Mouse (Mus musculus) heart, adult 2 months (tissue): Measurements from ENCODE around the gene Ska3. TPM values are rescaled to one million over a fixed set of nuclear protein-coding genes. Genes with fewer than 3 reads are reported as not detected.
"Not testable (repeated sequence)": the region's sequence is repeated elsewhere in the genome, so short reads cannot be mapped to it uniquely, and the experiment has no call there.

ENCODE experiments used
- DNase-seq, 2 experiments: peaks; one replicate each; pipeline ENCODE4 v3.0.0; 2021
- H3K27ac ChIP-seq: fragments of 200-600 bp; 2 replicates; pipeline ENCODE4 v1.8.1; 2022
- H3K27me3 ChIP-seq: fragments of 200-500 bp; 2 replicates; pipeline ENCODE4 v1.6.1; 2012; ENCODE audit warnings: mild to moderate bottlenecking, low read length, inconsistent platforms, mixed read lengths; ENCODE audit not compliant: control insufficient read depth, insufficient read depth
- H3K36me3 ChIP-seq: fragments of 200-500 bp; 2 replicates; pipeline ENCODE4 v1.6.1; 2012; ENCODE audit warnings: low read length, inconsistent platforms; ENCODE audit not compliant: control insufficient read depth, insufficient read depth
- H3K4me1 ChIP-seq: fragments of 200-500 bp; 2 replicates; pipeline ENCODE4 v1.6.1; 2011; ENCODE audit warnings: low read length; ENCODE audit not compliant: control insufficient read depth, insufficient read depth
- H3K4me3 ChIP-seq: fragments of 200-600 bp; 2 replicates; pipeline ENCODE4 v1.8.1; 2022
- H3K79me2 ChIP-seq: fragments of 200-500 bp; replicated peaks from 2 replicates; pipeline ENCODE4 v1.6.1; 2012; ENCODE audit warnings: mild to moderate bottlenecking, inconsistent platforms, low read length, moderate library complexity, mixed read lengths; ENCODE audit not compliant: control insufficient read depth, insufficient read depth
- H3K9ac ChIP-seq: fragments of 200-500 bp; 2 replicates; pipeline ENCODE4 v1.6.1; 2012; ENCODE audit warnings: low read depth, mild to moderate bottlenecking, control low read depth, inconsistent platforms, low read length, mixed read lengths
- CTCF ChIP-seq: fragments of 200-600 bp; IDR thresholded peaks from 2 replicates; pipeline ENCODE4 v1.8.1; 2022; ENCODE audit warnings: antibody characterized with exemption, mild to moderate bottlenecking, moderate library complexity
- EP300 ChIP-seq: fragments of 200-500 bp; IDR thresholded peaks from 2 replicates; pipeline ENCODE4 v1.6.1; 2011; ENCODE audit warnings: low read depth, low read length, control low read depth; ENCODE audit not compliant: insufficient read depth
- POLR2A ChIP-seq: fragments of 200-500 bp; IDR thresholded peaks from 2 replicates; pipeline ENCODE4 v1.6.1; 2011; ENCODE audit warnings: mild to moderate bottlenecking, low read depth, low read length, control low read depth; ENCODE audit not compliant: insufficient read depth
- WGBS: fragments of 180-500 bp; shearing (Covaris S2); methylation state at CpG from one replicate; pipeline ENCODE4 v1.1.7; 2018; 5-methylcytosine and 5-hydroxymethylcytosine counted together
- intact Hi-C: fragments of 180-260 bp; cut with DNase I; formaldehyde crosslinking; loops from one replicate; pipeline ENCODE4 v1.15.1; 2025
- polyA plus RNA-seq: library from polyadenylated mRNA; depleted of rRNA; stranded (reverse); fragments of >200 nt; gene quantifications from 2 replicates; pipeline ENCODE4 v1.2.3, GENCODE M21; 2012
- total RNA-seq, 2 experiments: library from RNA; stranded (reverse); gene quantifications; 2 replicates each; pipeline ENCODE4 v1.2.3; 2021

Ska3 gene
- total and polyA plus RNA-seq, 3 experiments = 0.16 to 0.52 (median 0.23) TPM

GRCm38 (mm10) chr14:57859520-57859919, 33.5 kb upstream of the Ska3 start:
- intact Hi-C loops = no loop called here
- no peak for DNase-seq
- H3K79me2 ChIP-seq = no peaks in the 10 kb centered on the region
- no peaks in the 10 kb centered on the region for H3K27me3 ChIP-seq
- no peak overlapping the region for H3K9ac ChIP-seq
- no peak overlapping the region for H3K4me3 ChIP-seq
- no peak overlapping the region for H3K27ac ChIP-seq
- TF ChIP-seq CTCF (no peak), POLR2A (no peak), EP300 (no peak)
- peaks cover 14% of the 10 kb centered on the region for H3K36me3 ChIP-seq
- peaks cover 5% of the 10 kb centered on the region for H3K4me1 ChIP-seq

GRCm38 (mm10) chr14:57858601-57859000, 32.6 kb upstream of the Ska3 start:
- Histone ChIP-seq H3K9ac (no peak overlapping the region), H3K27ac (no peak overlapping the region), H3K27me3 (no peaks in the 10 kb centered on the region), H3K4me3 (no peak overlapping the region), H3K4me1 (peaks cover 3% of the 10 kb centered on the region), H3K79me2 (no peaks in the 10 kb centered on the region), H3K36me3 (peaks cover 9% of the 10 kb centered on the region)
- WGBS = 93% methylated on average over 2 of the region's 2 CpGs
- intact Hi-C loops = no loop called here
- no peak for TF ChIP-seq EP300
- no peak for TF ChIP-seq CTCF
- no peak for TF ChIP-seq POLR2A
- no peak for DNase-seq

- H3K9ac ChIP-seq, H3K27ac ChIP-seq, intact Hi-C loops, H3K4me1 ChIP-seq, H3K27me3 ChIP-seq, H3K36me3 ChIP-seq, H3K4me3 ChIP-seq, DNase-seq, H3K79me2 ChIP-seq: not testable (repeated sequence)
- peak; percentile 52 for TF ChIP-seq CTCF
Observed at GRCm38 (mm10) chr14:57856037-57856436, 30.1 kb upstream of the Ska3 start.

- Histone ChIP-seq H3K27me3 (no peaks in the 10 kb centered on the region), H3K36me3 (no peaks in the 10 kb centered on the region), H3K4me1 (no peaks in the 10 kb centered on the region), H3K79me2 (no peaks in the 10 kb centered on the region), H3K4me3 (no peak overlapping the region), H3K27ac (no peak overlapping the region), H3K9ac (no peak overlapping the region)
- TF ChIP-seq EP300 (no peak), CTCF (no peak), POLR2A (no peak)
- DNase-seq = no peak
- 92% methylated on average over 2 of the region's 2 CpGs for WGBS
- intact Hi-C loops = no loop called here
Observed at GRCm38 (mm10) chr14:57852961-57853360, 27.0 kb upstream of the Ska3 start.

- 88% methylated on average over 3 of the region's 3 CpGs for WGBS
- no peaks in the 10 kb centered on the region for H3K27me3 ChIP-seq
- no peak overlapping the region for H3K9ac ChIP-seq
- intact Hi-C loops = no loop called here
- H3K4me1 ChIP-seq = no peaks in the 10 kb centered on the region
- H3K36me3 ChIP-seq = no peaks in the 10 kb centered on the region
- H3K79me2 ChIP-seq = no peaks in the 10 kb centered on the region
- no peak overlapping the region for H3K27ac ChIP-seq
- TF ChIP-seq EP300 = no peak
- no peak for TF ChIP-seq POLR2A
- TF ChIP-seq CTCF = no peak
- no peak overlapping the region for H3K4me3 ChIP-seq
- DNase-seq = no peak
Observed at GRCm38 (mm10) chr14:57850330-57850729, 24.3 kb upstream of the Ska3 start.

GRCm38 (mm10) chr14:57848646-57849045, 22.7 kb upstream of the Ska3 start:
- intact Hi-C loops = no loop called here
- no peak for DNase-seq
- H3K9ac ChIP-seq = no peak overlapping the region
- TF ChIP-seq POLR2A (no peak), EP300 (no peak), CTCF (no peak)
- H3K27ac ChIP-seq = no peak overlapping the region
- no peaks in the 10 kb centered on the region for H3K4me1 ChIP-seq
- H3K4me3 ChIP-seq = no peak overlapping the region
- H3K27me3 ChIP-seq = no peaks in the 10 kb centered on the region
- 97% methylated on average over 2 of the region's 2 CpGs for WGBS
- no peaks in the 10 kb centered on the region for H3K79me2 ChIP-seq
- H3K36me3 ChIP-seq = no peaks in the 10 kb centered on the region

- H3K4me1 ChIP-seq, intact Hi-C loops, H3K27me3 ChIP-seq, H3K27ac ChIP-seq, H3K79me2 ChIP-seq, H3K4me3 ChIP-seq, DNase-seq, H3K9ac ChIP-seq, H3K36me3 ChIP-seq: not testable (repeated sequence)
- WGBS = 86% methylated on average over 5 of the region's 5 CpGs
Observed at GRCm38 (mm10) chr14:57848061-57848460, 22.1 kb upstream of the Ska3 start.
